Mouse (Mus musculus): Measurements from ENCODE around the gene Tia1.
"Not testable (repeated sequence)": the region's sequence is repeated elsewhere in the genome, so short reads cannot be mapped to it uniquely, and the experiment has no call there.

The Tia1 gene

DNA sequence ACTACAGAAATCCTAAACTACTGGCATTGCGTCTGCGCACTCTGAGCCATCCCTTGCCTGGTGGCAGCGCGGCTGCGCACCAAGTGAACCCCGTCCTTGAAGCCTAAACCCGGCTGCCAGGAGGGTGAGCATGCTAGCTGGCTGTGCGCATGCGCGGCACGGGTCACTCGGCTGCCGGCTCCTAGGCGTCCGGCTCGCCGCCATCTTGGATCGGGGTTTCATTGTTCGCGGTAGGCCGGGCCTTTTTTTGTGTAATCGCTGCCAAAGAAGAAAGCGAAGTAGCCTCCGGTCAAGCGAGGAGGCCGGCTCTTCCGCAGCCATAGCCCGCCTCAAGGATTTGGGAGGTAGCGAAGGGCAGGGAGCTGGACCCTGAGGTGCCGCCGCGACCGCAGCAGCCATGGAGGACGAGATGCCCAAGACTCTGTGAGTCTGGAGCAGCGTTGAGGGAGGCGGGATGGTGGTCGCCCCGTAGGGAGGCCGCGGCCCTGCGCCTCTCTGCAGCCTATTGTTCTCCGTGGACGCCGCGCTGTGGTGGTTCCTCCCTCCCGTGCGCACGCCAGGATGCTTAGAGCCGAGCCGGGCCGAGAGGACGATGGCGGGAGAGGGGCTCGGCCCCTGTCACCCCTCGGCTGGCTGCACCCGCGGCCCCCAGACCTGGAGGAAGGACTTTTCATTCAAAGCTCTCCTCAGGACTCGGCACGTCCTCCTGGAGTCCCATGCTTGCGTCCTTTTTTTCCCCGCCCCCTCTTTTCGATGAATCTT, at the start of gene Tia1:
Gene Tia1, plus strand, starts transcription at position 120 of the 762 bp plus-strand sequence.
- DNase-seq: peak; percentile 98

DNA sequence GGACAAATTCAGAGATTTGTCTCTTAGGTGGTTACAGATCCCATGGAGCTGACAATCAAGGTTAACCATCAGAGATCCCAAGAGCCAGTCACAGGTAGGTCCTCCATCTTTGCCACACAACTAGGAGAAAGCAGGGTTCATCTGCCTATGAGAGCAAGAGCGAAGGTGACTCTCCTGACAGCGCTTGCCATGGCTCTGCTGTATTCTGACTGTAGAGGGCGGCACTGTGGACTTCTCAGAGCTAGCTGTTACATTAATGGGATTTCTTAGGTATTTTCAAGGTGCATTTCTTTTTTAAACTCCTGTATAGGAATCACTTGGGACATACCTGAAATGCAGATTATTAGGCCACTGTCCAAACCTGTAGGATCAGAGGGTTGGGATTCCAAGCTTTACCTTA, 49.1 kb upstream of the Tia1 start:
- no peak for DNase-seq

DNA sequence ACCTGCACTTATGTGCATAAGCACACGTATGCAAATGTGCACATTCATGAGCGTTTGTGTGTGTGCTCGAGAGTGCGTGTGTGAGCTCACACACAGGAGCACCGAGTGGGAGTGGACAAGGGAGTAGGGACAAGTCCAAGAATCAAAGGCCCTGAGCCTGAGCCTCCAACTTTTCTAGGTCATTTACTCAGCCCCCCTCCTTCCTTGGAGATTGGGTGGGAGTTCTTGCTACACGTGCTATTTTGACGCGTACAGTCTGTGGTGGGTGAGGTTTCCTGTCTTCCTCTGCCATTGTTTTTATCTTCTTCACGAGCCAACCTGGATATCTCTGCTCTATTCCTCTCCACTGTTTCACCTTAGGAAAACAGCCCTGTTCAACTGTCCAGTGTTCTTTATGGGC, 47.1 kb upstream of the Tia1 start:
- DNase-seq: no peak

DNA sequence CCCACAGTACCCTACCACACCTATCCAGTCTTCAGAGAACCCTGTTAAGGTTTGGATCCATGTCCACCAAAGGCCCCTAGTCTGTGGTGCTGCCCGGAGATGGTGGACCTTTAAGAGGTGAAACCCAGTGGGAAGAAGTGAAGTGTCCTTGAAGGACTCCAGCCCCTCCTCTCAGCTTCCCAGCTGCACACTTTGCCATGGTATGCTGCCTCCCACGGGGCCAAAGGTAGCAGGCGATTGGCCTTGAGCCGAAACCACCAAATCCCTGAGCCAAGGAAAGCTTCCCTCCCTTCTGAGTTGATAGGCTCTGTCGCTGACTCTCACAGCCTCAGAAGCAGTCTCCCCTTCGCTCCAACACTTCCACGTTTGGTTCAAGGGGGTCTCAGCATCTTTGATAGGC, 43.3 kb upstream of the Tia1 start:
- DNase-seq: no peak

DNA sequence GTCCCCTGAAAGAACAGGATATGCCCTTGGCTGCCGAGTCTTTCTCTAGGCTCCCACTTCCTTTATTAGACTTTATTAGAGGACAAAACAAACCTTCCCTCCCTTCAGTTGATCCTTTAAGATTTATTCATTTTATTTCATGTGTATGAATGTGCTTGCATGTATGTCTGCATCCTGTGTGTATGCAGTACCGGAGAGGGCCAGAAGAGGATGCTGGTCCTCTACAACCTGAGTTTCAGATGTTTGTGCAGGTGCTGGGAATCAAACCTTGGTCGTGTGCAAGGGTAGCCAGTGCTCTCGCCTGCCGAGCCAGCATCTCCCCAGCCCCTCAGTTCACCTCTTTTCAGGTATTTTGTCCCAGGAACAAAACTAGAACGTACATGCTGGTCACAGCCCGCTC, 42.6 kb upstream of the Tia1 start:
- DNase-seq: no peak

DNA sequence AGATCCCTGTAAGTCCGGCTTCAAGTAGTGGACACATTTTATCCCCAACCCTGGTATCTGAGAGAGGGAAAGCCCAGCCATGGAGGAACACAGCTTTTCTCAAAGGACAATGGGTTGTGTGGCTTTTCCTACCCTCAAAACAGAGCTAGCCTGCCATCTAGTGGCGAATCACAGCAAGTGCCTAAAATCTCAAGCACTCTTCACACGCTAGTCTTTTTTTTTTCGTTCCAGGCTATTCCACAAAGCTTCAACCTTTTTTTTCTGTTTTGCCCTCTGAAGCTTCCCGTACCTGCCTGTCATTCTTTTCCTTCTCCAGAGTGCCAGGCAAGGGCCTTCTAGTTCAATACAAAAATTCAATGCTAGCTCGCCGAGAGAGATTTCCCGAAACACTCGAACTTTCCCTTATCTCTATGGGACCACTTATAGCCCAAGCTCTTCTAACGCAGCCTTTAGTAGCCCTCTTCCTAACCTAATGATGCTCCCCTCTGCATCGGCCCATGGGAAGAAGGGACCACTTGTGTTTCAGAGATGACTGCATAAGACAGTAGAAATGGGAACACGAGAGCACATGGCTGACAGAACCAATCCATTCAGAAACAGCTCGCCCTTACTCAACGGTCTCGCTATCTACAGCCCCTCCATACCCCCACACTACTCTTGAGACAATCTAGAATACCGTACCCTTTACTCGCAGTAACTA, 39.4 kb upstream of the Tia1 start:
- DNase-seq: peak; percentile 80

DNA sequence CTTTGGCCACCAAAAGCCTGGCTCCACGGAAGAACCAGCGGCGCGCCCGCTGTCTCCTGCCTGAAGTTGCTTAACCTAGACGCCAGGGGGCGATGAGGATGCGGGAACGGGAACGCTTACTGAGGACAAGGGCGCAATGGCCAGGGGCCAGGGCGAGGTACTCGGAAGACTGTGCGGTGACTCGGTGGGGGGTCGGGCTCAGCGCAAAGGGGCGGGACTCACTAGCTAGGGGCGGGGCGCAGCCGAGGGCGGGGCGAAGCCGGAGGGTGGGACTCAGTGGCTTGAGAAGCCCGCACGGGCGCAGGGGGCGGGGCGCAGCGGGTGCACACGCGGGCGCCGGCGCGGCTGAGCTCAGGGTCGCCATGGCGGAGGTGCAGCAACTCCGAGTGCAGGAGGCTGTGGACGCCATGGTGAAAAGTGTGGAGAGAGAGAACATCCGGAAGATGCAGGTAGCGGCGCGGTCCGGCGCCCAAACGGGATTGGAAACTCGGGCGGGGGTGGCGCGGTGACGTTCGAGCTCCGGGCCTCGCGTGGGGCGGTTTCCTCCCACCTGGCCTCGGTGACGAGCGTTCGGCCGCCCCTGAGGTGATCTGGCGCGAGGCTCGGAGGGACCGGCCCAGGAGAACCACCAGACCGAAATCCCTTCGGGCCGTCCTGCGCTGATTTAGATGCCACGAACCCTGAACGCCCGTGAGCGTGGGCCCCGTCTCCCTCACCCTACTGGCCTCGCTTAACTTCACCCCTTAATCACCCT, 38.5 kb upstream of the Tia1 start, which contains the start of gene Fam136a:
Gene Fam136a, plus strand, starts transcription at position 276 of the 754 bp plus-strand sequence.
- DNase-seq: peak; percentile 93

DNA sequence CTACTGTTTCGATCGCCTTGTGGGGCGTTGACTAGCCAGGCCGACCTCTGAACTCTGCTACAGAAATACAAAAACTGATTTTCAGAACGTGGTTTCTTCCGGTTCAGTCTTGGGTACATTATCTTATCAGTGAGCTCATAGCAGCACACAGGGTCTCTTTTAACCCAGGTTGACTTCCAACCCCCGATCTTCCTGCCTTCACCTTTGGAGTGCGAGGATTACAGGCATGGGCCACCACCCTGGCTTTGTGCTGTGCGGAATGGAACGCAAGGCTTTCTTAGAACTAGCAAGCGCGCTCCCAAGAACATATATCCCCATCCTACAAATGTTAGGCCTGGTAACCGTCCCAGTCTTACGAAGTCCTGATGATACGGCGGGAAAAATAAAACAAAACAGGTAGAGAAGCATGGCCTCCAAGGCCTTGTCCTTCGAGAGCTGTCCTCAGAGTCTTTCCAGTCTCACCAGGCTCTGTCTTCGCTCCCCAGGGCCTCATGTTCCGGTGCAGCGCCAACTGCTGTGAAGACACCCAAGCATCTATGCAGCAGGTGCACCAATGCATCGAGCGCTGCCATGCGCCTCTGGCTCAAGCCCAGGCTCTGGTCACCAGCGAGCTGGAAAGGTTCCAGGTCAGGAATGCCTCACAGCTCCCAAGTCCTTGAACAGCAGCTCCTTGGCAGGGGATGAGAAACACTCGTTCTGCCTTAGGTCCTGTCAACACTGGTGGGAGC, 37.7 kb upstream of the Tia1 start:
- DNase-seq: peak; percentile 23

DNA sequence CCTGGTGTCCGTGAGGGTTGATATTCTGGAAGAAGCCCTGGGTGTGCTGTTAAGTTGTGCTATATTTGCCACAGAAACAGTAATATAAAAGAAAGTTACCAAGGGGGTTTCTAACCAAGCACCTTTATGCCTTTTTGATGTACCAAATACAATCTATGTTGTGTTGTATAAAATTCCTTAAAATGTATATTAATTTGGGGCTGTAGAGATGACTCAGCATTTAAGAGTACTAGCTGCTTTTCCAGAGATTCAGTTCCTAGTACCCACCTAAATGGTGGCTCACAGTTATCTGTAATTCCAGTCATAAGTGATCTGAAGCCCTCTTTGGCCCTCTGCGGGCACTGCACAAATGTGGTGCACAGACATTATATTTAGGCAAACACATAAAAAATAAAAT, 37.2 kb upstream of the Tia1 start:
- DNase-seq: no peak

DNA sequence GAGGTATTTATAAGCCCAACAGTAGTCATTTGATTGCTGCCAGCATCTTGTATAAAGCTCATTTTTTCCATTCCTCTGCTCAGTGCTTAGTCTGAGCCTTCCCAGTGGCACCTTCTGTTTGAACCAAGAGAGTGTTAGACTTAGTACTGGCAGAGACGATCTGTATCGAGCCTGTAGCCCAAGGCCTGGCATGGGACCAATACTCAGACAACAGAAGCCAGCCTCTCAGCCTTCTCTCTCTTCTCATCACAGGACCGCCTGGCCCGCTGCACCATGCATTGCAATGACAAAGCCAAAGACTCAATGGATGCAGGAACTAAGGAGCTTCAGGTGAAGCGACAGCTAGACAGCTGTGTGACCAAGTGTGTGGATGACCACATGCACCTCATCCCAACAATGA, 35.5 kb upstream of the Tia1 start:
- peak; percentile 16 for DNase-seq

DNA sequence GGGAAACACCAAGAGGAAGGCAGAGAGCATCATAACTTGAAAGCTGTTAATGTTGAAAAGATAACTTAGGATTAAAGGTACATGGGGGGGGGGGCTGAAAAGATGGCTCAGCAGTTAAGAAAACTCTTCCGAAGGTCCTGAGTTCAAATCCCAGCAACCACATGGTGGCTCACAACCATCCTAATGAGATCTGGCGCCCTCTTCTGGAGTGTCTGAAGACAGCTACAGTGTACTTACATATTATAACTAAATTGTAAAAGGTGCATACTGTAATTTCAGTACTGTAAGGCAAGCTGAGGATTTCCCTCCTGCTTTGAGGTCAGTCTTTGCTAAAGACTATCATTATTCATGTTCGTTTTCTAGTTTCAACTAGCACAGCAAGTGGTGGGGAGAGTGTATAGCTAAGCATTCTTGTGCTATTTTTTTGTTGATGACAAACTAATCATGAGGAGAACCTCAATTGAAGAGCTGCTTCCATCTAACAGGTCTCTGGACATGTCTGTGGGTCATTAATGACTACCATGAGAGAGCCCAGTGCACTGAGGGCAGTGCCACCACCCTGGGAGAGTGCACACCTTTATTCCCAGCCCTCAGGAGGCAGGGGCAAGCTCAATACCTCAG, 33.8 kb upstream of the Tia1 start:
- DNase-seq: no peak

DNA sequence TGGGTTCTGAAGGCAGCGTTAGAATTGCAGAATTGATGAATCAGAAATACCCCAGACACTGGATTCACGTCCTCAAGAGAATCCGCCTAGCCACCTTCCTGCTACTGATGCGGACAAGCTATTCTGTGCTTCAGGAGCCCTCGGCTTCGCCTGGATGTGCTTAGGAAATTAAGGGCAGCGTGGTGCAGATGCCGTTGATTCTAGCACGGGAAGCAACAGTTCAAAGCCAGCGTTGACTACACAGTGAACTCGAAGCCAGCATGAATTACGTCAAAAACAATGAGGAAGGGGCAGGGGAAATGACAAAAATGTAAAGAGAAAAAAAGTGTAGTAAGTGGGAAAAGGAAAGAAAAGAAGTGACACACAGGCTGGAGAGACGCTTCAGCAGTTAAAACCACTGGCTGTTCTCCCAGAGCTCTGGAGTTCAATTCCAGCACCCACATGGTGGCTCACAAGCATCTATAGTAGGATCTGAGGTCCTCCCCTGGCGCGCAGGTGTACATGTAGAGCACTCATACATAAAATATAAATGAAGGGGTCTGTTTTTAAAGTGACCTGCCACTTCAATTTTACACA, 33.2 kb upstream of the Tia1 start, which contains the start of gene Snrpg:
Gene Snrpg, plus strand, starts transcription at position 541 of the 576 bp plus-strand sequence.
- DNase-seq: no peak

DNA sequence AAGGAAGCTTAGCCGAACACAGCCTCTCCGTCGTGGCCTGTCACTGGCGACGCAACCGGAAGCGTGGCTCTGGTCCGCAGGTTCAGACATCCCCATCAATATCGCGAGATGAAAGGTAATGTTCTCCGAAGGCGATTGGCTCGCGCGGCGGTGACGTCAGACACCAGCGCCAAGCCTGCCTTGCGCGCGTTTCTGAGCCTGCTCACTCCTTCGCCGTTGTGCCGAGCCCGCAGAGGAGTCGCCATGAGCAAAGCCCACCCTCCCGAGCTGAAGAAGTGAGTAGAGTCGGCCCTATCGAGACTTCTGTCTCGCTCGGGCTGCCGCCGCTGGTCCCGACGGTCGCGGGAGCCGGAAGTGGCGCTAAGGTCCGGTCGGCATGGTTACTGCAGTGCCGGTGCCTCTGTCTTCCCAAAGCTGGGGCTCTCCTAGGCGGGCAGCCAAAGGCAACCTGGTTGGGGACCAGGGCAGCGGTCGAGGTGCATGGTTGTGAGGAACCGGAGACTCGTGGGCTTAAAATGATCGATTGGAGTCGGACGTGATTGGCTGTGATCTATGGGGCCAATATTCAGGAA, 32.6 kb upstream of the Tia1 start:
- peak; percentile 97 for DNase-seq

DNA sequence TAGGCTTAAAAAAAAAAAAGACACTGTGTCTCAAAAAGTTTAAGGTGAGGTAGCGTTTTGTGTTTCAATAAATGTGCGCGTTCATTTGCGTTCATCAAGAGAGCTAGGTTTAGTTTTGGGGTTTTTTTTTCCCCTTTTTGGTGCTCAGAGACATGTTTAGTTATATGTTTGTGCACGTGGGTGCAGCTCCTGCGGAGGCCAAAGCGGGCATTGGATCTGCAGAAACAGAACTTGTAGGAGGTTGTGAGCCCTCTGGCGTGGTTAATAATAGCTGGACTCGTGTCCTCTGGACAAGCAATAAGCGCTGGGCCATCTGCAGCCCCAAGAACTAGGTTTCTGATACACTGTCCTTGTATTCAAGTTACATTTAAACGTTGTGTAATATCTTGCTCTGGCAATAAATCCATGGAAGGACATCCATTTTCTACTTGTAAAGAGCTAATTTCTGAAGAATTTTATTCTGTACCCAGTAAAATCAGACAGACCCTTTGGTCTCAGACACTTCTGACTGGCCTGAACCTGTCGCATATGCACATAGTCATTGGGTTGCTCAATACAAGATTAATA, 32.0 kb upstream of the Tia1 start:
- no peak for DNase-seq

DNA sequence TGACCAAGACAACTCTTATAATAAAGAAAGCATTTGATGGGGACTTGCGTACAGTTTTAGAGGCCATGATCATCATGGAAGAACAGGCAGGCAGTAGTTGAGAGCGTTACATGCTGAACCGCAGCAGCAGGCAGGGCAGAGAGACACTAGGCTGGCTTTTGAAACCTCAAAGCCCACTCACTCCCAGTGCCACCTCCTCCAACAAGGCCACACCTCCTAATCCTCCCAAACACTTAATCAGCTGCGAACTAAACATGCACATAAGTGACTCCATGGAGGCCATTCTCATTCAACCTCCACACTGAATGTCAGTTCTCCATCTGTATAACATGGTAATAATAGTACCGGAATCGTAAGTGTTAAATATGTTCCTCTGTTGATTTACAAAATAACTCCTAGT, 30.5 kb upstream of the Tia1 start:
- no peak for DNase-seq

DNA sequence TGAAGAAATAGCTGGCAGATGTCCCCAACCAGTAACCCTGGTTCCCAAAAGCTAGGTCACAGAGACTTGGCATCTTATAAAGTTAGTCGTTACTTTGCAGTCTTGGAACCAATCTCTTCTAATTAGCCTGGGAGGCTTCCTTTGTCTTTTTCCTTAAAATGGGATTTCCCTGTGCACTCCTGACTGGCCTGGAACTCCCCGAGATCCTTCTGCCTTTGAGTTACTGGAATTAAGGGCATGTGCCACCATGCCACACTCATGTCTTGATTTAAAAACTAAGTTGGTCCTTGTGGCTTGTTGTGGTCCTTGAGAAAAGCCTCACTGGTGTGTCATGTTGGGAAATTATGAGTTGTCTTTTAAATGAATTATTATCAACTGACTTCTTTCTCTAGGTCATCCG, 25.7 kb upstream of the Tia1 start:
- no peak for DNase-seq

DNA sequence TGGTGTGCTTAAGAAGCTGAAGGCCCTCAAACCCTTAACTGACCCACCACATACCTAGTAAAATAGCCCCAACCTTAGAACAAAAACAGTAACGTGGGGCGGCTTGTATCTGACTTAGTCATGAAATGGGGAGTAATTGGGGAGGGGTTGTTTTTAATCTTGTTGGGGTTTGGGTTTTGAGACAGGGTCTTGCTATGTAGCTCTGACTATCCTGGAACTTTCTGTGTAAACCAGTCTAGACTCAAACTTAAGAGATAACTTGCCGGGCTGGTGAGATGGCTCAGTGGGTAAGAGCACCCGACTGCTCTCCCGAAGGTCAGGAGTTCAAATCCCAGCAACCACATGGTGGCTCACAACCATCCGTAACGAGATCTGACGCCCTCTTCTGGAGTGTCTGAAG, 23.9 kb upstream of the Tia1 start:
- not testable (repeated sequence) for DNase-seq

DNA sequence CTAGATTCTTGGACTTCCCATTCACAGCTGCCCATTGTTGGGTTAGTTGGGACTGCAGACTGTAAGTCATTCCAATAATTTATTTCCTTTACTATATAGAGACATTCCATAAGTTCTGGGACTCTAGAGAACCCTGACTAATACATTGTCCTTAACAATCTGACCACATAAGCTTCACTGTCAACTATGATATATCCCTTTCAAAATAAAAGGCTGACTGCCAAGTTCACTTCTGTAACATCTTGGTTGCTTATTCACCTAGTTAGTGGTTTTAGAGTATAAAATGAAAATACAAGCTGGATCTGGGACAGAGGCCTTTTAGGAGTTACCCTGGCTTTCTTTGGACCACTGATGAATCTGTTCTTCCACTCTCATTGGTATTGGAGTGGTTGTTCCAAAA, 21.5 kb upstream of the Tia1 start:
- DNase-seq: no peak

DNA sequence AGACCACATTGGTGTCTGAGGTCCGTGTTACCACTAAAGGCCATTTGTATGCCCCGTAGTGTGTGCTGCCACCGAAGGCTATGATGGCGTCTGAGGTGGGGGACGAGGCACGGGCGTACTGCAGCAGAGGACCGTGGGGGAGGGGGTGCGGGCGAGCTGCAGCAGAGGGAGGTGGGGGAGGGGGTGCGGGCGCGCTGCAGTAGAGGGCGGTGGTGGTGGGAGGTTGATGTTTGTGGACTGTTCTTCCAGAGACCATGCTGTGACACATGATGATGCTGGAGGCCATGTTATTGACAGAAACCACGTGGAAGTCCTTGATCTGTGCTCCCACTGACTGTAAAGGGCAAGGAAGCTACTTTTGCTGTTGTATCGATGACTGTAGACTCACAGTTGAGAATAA, 20.6 kb upstream of the Tia1 start:
- DNase-seq: no peak

DNA sequence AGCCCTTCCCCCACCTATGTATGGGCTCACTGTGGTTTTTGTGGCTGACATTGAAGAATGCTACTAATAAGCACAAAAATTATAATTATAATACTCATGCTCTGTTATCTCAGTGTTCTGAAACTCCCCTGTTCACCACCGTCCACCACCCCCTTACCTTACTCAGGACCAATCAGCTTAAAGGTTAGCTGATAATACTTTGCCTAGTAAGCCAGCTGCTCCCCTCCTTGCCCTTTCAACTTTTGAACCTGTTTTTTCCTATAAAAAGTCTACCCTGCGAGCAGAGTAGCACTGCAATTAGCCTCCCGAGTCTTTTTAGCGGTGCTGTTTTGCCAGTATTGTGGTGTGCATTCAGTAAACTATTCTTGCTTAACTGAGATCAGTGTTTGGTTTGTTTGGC, 19.3 kb upstream of the Tia1 start:
- no peak for DNase-seq

DNA sequence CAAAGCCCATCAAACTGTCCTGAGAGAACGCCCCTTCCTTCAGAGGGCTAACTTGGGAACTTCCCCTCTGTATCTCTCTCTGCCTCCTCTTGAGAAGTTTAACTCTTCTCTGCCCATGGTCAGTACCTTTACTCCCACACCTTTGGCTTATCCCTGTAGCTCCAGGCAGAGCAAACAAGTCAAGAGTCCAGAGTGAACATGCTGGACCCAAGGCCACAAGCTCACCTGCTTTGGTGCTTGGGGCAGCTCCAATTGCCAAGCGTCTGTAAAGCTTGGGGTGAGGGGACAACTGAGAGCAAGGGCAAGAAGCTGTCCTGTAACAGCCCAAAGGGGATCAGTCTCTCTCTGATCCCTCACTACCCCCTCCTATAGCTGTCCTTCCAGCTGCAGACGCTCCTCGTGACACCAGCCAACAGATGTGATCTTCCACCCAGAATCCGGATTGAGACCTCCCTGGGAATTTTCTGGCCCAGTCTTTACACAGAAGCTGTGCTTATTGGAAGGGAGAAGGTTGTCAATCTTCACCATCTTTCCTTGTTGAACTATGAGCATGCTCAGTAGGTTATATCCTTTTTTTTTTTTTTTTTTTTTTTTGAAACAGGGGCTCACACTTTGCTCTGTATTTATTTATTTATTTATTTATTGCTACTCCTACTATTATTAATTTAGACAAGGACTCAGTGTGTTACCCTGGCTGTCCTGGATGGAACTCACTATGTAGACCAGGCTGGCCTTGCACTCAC, 18.5 kb upstream of the Tia1 start:
- no peak for DNase-seq
